Mouse (Mus musculus) brain, adult 10 weeks (tissue): Measurements from ENCODE around the gene Fpr3. TPM values are rescaled to one million over a fixed set of nuclear protein-coding genes. Genes with fewer than 3 reads are reported as not detected.

Experiments
- polyA plus RNA-seq: library from polyadenylated mRNA; stranded (reverse); fragments of 350-450 nt; fragmentation: Illumina TruSeq; extraction: RNeasy Lipid Tissue Mini Kit (QIAGEN cat#74804); gene quantifications from one replicate; pipeline ENCODE4 v1.2.3, GENCODE M21; 2015; ENCODE audit warnings: low read depth, low replicate concordance

The Fpr3 gene
- not detected for polyA plus RNA-seq

DNA sequence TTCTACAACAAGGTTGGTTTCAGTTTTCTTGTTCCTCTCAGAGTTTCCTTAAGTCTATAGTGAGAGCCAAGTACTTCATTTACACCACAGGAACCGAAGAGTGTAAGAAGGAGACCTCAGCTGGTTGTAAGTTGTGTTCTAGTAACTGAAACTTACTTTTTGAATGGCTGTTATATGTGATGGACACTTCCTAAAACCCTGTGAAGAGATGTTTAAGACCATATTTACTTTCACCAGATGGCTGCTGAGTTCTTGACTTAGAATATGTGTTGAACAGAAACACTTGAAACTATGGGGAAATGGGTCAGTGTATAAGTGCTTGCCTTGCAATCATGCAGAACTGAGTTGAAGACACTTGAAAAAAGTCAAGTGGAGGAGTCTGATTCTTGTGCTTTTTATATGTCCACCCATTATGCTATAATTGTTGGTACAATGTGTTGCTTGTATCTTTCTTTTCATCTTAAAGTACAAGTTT is at the start of gene Fpr3, which contains the start of gene Fpr2:
Gene Fpr3 (plus strand): TSS at position 79 of the 475 bp plus-strand sequence.
Gene Fpr2 (plus strand): TSS at position 51 of the 475 bp plus-strand sequence.

DNA sequence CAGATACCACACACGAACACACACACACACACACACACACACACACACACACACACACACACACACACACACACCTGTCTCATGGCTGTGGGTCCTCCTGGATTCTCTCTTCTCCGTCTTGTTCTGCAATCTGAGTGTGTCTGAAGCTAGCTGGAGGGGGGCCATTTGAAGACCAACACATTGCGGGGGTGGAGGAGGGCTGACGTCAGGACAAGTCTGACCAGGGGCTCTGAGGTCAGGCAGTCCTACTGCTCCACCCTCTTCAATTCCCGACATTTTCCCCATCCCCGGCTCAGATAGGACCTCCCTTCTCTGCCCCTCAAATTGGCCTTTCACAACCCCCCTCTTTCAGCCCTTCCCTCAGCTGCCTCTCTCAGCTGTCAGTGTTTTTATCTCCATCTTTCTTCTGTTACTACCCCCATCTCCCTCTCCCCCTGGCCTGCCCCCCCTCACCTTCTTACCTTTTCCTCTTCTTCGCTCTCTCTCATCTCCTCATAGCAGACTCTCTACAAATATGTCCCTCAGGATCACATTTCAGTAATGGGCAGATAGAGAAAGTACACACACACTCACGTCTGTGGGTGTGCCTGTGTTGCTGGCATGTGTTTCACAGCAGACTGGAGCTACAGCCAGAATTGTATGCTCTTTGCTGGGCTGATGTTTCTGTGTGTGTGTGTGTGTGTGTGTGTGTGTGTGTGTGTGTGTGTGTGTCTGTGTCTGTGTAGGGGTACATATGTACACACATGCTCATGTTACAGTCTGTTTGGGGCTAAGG is 32.4 kb upstream of the Fpr3 start, which contains the start of gene Has1:
Gene Has1 (minus strand): TSS at position 142 of the 775 bp plus-strand sequence.

DNA sequence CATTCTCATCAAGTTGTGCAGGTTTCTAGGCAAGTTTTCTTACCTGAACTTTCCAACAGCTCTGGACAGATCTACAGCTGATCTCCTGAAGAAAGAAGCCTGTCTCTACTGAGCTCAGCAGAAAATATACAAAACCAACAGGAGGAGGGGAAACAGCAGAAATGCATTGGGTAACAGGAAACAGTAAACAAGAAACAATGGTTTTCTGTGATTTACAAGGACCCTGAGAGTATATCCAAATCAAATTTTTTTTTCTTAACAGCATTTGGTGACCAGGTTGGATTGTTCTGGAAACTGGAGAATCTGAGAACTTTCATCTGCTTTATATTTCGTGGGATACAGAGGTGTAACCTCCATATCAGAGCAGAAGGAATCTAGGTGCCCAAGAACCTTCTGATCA is 3.8 kb upstream of the Fpr3 start, which contains the start of gene Fpr1:
Gene Fpr1 (minus strand): TSS at position 101 of the 400 bp plus-strand sequence.

Other genes starting within 250 kb of the Fpr3 start
- gene Vmn2r90, start 184.1 kb upstream of the Fpr3 start, polyA plus RNA-seq: not detected
- gene Spaca6, start 60.7 kb upstream of the Fpr3 start, polyA plus RNA-seq: 51.8 TPM
- gene Has1, start 32.6 kb upstream of the Fpr3 start, polyA plus RNA-seq: 0.43 TPM
- gene Fpr1, start 3.9 kb upstream of the Fpr3 start, polyA plus RNA-seq: not detected
- gene Fpr2, start within 50 bp of the Fpr3 start, polyA plus RNA-seq: 0.48 TPM
- not detected for gene Fpr-rs4, start 133.9 kb downstream of the Fpr3 start, polyA plus RNA-seq
- not detected for gene Vmn2r124, start 161.6 kb downstream of the Fpr3 start, polyA plus RNA-seq
- not detected for gene Vmn2r91, start 197.2 kb downstream of the Fpr3 start, polyA plus RNA-seq